Mouse (Mus musculus) ES-E14 (cell line): ENCODE measurements at regions not wholly inside any gene's neighbourhood (a gene's known extent, or its start where the extent isn't known, plus 50 kb on each side); places are given as distances from the start of the nearest gene placed in this dataset.

ENCODE experiments used
- CHD2 ChIP-seq: IDR thresholded peaks from 2 replicates; pipeline ENCODE4 v1.6.1; 2014; ENCODE audit warnings: mild to moderate bottlenecking, low read depth, low read length, inconsistent platforms
- HCFC1 ChIP-seq: IDR thresholded peaks from 2 replicates; pipeline ENCODE4 v1.6.1; 2012; ENCODE audit warnings: low read length, inconsistent platforms, borderline replicate concordance; ENCODE audit not compliant: insufficient read depth
- MAFK ChIP-seq: IDR thresholded peaks from 2 replicates; pipeline ENCODE4 v1.6.1; 2014; ENCODE audit warnings: mild to moderate bottlenecking, low read depth, low read length, inconsistent platforms; ENCODE audit not compliant: insufficient read depth
- ZC3H11A ChIP-seq: IDR thresholded peaks from 2 replicates; pipeline ENCODE4 v1.6.1; 2012; ENCODE audit warnings: low read depth, mild to moderate bottlenecking, inconsistent platforms, low read length, borderline replicate concordance
- ZNF384 ChIP-seq: IDR thresholded peaks from 2 replicates; pipeline ENCODE4 v1.6.1; 2012; ENCODE audit warnings: low read depth, low read length, inconsistent platforms

GRCm38 (mm10) chr3:52862026-52862425 is 155.0 kb downstream of the Cog6 start:
- TF ChIP-seq HCFC1, result no peak
- TF ChIP-seq ZC3H11A, result no peak
- no peak for TF ChIP-seq CHD2
- no peak for TF ChIP-seq MAFK
- TF ChIP-seq ZNF384, result no peak
